Mouse (Mus musculus): ENCODE measurements around the gene Zhx3. TPM values are rescaled to one million over a fixed set of nuclear protein-coding genes. Genes with fewer than 3 reads are reported as not detected.

The Zhx3 gene
- polyA plus RNA-seq, 1 experiment: 43.0 TPM

DNA sequence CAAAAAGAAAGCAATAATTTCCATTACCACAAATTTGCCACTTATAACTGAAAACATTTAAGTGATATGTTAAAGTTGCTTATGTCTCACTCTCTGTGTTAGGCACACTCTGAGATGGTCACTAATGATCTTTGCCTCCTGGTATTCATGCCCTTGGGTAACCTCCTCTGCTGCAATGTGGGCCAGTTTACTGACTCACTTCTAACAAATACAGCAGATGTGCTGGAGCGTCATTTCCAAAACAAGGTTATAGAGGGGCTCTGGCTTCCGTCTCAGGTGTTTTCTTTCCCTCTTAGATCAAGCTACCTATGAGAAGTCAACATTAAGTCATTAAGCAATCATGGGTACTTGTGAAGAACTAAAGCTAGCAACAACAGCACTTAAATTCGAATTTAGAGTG is 22.4 kb downstream of the Zhx3 start:
- no peaks in the 10 kb centered on the region for H3K27me3 ChIP-seq (ENCODE audit: control insufficient read depth, insufficient read depth, low read length)
- H3K36me3 ChIP-seq (ENCODE audit: control insufficient read depth, insufficient read depth, low read length): no peaks in the 10 kb centered on the region
- no peak overlapping the region for H3K4me3 ChIP-seq (ENCODE audit: control insufficient read depth, low read depth, low read length)
- no peak overlapping the region for H3K27ac ChIP-seq (ENCODE audit: control insufficient read depth, insufficient read depth, low read depth, low read length)
- H3K4me1 ChIP-seq (ENCODE audit: control insufficient read depth, insufficient read depth, low read length): no peaks in the 10 kb centered on the region; the same call in 1 of the 2 replicates
- no peak for TF ChIP-seq POLR2A (IDR thresholded peaks at IDR 0.05; ENCODE audit: control insufficient read depth, low read depth, low read length)

DNA sequence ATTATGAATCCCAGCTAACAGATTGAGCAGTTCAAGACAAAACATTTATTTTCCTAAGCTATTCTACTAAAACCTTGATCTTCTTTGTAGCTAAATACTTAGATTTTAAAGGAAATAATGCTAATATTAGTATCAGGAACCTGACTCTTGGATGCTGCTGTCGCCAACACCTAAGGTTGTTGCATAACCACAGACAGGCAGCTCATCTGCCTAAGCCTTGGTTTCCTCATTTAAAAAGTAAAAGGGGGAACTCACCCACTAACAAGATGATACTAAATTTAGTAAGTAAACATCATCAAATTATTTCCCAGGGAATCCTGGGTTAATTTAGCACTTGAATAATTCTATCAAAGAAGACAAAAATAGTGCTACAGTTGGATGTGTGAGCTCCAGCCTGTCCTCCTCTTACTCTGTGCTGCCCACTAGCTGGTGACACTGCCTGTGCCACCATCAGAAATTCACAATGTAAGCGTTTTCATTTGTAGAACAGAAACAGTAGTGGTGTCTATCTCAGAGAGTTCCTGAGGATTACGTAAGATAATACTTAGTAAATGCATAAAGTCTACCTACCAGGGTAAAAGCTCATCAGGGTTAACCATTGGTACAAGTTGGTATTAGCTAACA is 23.1 kb downstream of the Zhx3 start:
- TF ChIP-seq POLR2A (IDR thresholded peaks at IDR 0.05; ENCODE audit: control insufficient read depth, low read depth, low read length) (no peak), CTCF (IDR thresholded peaks at IDR 0.05; ENCODE audit: control insufficient read depth, insufficient read depth, insufficient replicate concordance, low read depth, low read length) (no peak)
- no peak overlapping the region for H3K27ac ChIP-seq (ENCODE audit: control insufficient read depth, insufficient read depth, low read depth, low read length)
- no peaks in the 10 kb centered on the region for H3K27me3 ChIP-seq (ENCODE audit: control insufficient read depth, insufficient read depth, low read length)
- no peaks in the 10 kb centered on the region; the same call in 1 of the 2 replicates for H3K4me1 ChIP-seq (ENCODE audit: control insufficient read depth, insufficient read depth, low read length)
- H3K36me3 ChIP-seq (ENCODE audit: control insufficient read depth, insufficient read depth, low read length): no peaks in the 10 kb centered on the region
- H3K4me3 ChIP-seq (ENCODE audit: control insufficient read depth, low read depth, low read length): no peak overlapping the region

DNA sequence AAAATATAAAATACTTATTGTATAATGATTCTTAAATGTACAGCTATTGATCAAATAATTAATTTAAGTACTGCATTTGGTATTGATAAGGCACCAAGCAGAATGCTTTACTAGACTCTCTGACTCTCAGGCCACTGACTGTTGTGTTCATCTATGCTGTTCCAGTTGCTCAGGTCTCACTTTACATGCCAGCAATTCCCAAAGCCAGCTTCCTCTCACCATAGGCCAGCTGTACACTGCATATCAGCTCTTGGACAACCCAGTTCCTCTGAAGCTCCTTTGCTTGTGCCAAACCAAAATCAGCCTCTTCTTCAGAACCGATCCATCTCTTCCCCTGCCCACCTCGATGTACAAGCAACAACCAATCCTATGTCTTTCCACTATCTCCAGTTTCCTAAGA is 24.6 kb downstream of the Zhx3 start:
- no peak overlapping the region for H3K4me3 ChIP-seq (ENCODE audit: control insufficient read depth, low read depth, low read length)
- TF ChIP-seq CTCF (IDR thresholded peaks at IDR 0.05; ENCODE audit: control insufficient read depth, insufficient read depth, insufficient replicate concordance, low read depth, low read length) (no peak), POLR2A (IDR thresholded peaks at IDR 0.05; ENCODE audit: control insufficient read depth, low read depth, low read length) (no peak)
- H3K4me1 ChIP-seq (ENCODE audit: control insufficient read depth, insufficient read depth, low read length): no peaks in the 10 kb centered on the region
- H3K27me3 ChIP-seq (ENCODE audit: control insufficient read depth, insufficient read depth, low read length): no peaks in the 10 kb centered on the region
- H3K36me3 ChIP-seq (ENCODE audit: control insufficient read depth, insufficient read depth, low read length): no peaks in the 10 kb centered on the region
- H3K27ac ChIP-seq (ENCODE audit: control insufficient read depth, insufficient read depth, low read depth, low read length): no peak overlapping the region

DNA sequence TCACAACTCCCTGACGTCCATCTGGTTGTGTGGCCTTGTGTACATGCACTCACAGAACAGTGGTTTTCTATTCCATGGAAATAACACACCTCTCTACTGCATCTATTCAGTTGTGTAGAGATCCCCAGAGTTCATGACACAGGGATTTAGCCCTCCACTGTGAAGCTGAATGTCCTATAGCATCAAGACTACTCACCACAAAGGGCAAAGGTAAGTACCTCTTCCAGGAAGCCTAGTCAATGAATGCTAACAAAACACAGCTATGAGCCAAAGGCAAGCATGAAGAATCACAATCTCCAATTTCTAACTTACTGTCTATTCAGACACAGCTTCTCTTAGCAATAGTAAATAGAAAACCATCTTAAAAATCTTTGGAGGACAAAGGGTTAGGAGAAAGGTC is 25.1 kb downstream of the Zhx3 start:
- Histone ChIP-seq H3K27me3 (ENCODE audit: control insufficient read depth, insufficient read depth, low read length) (no peaks in the 10 kb centered on the region), H3K4me3 (ENCODE audit: control insufficient read depth, low read depth, low read length) (no peak overlapping the region), H3K36me3 (ENCODE audit: control insufficient read depth, insufficient read depth, low read length) (no peaks in the 10 kb centered on the region), H3K27ac (ENCODE audit: control insufficient read depth, insufficient read depth, low read depth, low read length) (no peak overlapping the region), H3K4me1 (ENCODE audit: control insufficient read depth, insufficient read depth, low read length) (no peaks in the 10 kb centered on the region)
- TF ChIP-seq POLR2A (IDR thresholded peaks at IDR 0.05; ENCODE audit: control insufficient read depth, low read depth, low read length): no peak
- TF ChIP-seq CTCF (IDR thresholded peaks at IDR 0.05; ENCODE audit: control insufficient read depth, insufficient read depth, insufficient replicate concordance, low read depth, low read length): no peak

DNA sequence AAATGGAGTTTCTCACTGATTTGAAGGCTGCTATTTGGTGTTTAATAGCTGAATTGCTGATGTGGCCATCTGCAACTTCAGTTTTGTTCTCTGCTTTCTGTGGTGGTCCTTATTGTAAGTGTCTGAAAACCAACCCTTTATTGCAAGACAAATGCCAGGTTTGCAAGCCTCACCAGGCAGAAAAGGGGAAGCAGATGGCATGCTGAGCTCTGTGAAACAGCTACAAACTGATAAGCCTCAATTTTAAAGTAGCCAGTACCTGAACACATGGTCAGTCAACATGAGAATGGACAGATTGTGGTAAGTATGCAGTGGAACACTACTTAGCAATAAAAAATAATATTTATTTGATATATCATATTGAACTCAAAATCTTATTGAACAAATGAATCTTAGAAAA is 32.0 kb downstream of the Zhx3 start:
- H3K4me3 ChIP-seq (ENCODE audit: control insufficient read depth, low read depth, low read length): no peak overlapping the region
- H3K27me3 ChIP-seq (ENCODE audit: control insufficient read depth, insufficient read depth, low read length): no peaks in the 10 kb centered on the region
- H3K4me1 ChIP-seq (ENCODE audit: control insufficient read depth, insufficient read depth, low read length): no peaks in the 10 kb centered on the region
- no peak overlapping the region for H3K27ac ChIP-seq (ENCODE audit: control insufficient read depth, insufficient read depth, low read depth, low read length)
- no peaks in the 10 kb centered on the region for H3K36me3 ChIP-seq (ENCODE audit: control insufficient read depth, insufficient read depth, low read length)
- TF ChIP-seq POLR2A (IDR thresholded peaks at IDR 0.05; ENCODE audit: control insufficient read depth, low read depth, low read length) (no peak), CTCF (IDR thresholded peaks at IDR 0.05; ENCODE audit: control insufficient read depth, insufficient read depth, insufficient replicate concordance, low read depth, low read length) (no peak)

DNA sequence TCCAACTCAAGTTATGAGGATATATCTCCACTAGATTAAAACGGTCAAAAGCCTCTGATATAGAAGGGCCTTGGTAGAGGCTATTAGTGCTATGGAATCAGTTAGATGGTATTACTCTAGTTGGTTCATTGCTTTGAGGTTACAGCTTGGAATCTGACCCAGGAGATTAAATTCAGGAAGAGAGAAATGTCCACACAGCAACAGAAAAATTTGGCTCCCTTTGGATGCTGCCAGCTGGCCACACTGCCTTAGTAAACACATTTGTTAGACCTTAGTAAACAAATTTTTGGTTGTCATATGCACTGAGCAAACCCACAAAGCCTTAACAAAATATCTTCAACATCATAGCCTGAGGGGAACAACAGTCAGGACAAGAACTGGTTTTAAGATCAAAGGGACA is 62.0 kb downstream of the Zhx3 start:
- Histone ChIP-seq H3K36me3 (ENCODE audit: control insufficient read depth, insufficient read depth, low read length) (peaks cover 2% of the 10 kb centered on the region; the same call in 1 of the 2 replicates), H3K4me1 (ENCODE audit: control insufficient read depth, insufficient read depth, low read length) (no peaks in the 10 kb centered on the region; the same call in 1 of the 2 replicates), H3K27ac (ENCODE audit: control insufficient read depth, insufficient read depth, low read depth, low read length) (no peak overlapping the region), H3K27me3 (ENCODE audit: control insufficient read depth, insufficient read depth, low read length) (no peaks in the 10 kb centered on the region), H3K4me3 (ENCODE audit: control insufficient read depth, low read depth, low read length) (no peak overlapping the region)
- no peak for TF ChIP-seq POLR2A (IDR thresholded peaks at IDR 0.05; ENCODE audit: control insufficient read depth, low read depth, low read length)
- no peak for TF ChIP-seq CTCF (IDR thresholded peaks at IDR 0.05; ENCODE audit: control insufficient read depth, insufficient read depth, insufficient replicate concordance, low read depth, low read length)

DNA sequence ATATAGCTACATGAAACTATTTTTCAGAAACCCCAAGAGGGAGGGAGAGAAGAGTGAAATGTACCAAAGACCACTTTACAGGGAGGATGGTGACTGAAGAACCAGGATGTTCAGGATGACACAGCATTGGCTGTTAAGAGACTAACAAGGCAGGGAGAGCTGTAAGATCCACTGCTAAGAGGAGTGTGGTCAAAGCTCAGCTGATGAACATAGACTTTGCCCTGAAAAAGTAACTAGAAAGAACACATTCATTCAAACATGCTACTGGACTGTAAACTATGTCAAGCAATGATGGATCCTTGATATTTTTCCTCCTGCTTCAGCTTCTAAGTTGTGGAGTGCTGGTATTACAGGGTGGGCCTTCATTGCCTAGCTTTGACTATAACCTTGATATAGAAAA is 62.4 kb downstream of the Zhx3 start:
- H3K4me3 ChIP-seq (ENCODE audit: control insufficient read depth, low read depth, low read length): no peak overlapping the region
- peaks cover under 1% of the 10 kb centered on the region; the same call in 1 of the 2 replicates for H3K36me3 ChIP-seq (ENCODE audit: control insufficient read depth, insufficient read depth, low read length)
- no peak for TF ChIP-seq CTCF (IDR thresholded peaks at IDR 0.05; ENCODE audit: control insufficient read depth, insufficient read depth, insufficient replicate concordance, low read depth, low read length)
- TF ChIP-seq POLR2A (IDR thresholded peaks at IDR 0.05; ENCODE audit: control insufficient read depth, low read depth, low read length): no peak

More for the DNA sequence above, 62.4 kb downstream of the Zhx3 start:
- no peaks in the 10 kb centered on the region; the same call in 1 of the 2 replicates for H3K4me1 ChIP-seq (ENCODE audit: control insufficient read depth, insufficient read depth, low read length)
- H3K27ac ChIP-seq (ENCODE audit: control insufficient read depth, insufficient read depth, low read depth, low read length): no peak overlapping the region
- H3K27me3 ChIP-seq (ENCODE audit: control insufficient read depth, insufficient read depth, low read length): no peaks in the 10 kb centered on the region

Measured in testis, adult 2 months (tissue).